Mouse (Mus musculus) frontal cortex, adult (tissue): ENCODE results near the gene Vwce.

Experiments used
- ATAC-seq: cut with Nextera tagmentation; 2 replicates; pipeline ENCODE4 v1.9.2; 2017; ENCODE audit warnings: mild to moderate bottlenecking, moderate library complexity, mixed read lengths; ENCODE audit not compliant: low TSS enrichment

Gene Vwce

DNA sequence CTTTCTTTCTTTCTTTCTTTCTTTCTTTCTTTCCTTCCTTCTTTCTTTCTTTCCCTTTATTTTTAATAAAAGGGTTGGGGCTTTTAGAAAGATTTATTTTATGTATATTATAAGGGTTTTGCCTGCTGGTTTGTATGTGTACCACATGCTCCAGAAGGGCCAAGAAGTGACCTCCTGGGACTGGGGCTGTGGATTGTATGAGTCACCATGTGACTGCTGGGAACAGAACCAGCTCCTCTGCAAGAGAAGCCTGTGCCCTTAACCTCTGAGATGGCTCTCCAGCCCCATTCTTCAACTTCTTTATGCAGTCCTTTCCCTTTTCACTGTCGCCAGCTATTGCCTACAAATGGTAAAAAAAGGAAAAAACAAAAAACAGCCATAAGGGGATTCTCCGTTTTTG, 11.6 kb downstream of the Vwce start:
- ATAC-seq, result no peak

GRCm38 (mm10) chr19:10648156-10648555, 14.1 kb downstream of the Vwce start:
- no peak for ATAC-seq

- no peak for ATAC-seq
Observed at GRCm38 (mm10) chr19:10656058-10656457, 22.0 kb downstream of the Vwce start.

GRCm38 (mm10) chr19:10657742-10658141, 23.7 kb downstream of the Vwce start:
- ATAC-seq, result no peak

- no peak for ATAC-seq
Observed at GRCm38 (mm10) chr19:10658406-10658805, 24.4 kb downstream of the Vwce start.

GRCm38 (mm10) chr19:10661373-10661772, 27.4 kb downstream of the Vwce start:
- no peak for ATAC-seq

DNA sequence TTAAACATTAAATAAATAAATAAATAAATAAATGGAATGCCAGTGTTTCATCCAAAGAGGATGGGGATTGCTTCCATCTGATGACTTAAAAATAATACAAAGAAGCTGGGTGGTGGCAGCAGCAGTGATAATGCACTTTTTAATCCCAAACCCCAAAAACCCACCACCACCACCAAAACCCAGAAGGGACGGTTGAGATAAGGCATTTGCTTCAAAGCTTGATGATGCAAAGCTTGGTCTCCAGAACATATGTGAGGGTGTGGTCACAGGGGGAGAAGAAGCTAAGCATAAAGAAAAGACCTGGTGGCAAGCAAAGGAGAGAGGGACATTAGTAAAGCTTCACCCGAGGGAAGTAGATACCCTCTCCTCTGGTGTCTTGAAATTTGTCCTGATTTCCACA, 27.9 kb downstream of the Vwce start:
- ATAC-seq, result no peak

- no peak for ATAC-seq
Observed at GRCm38 (mm10) chr19:10662665-10663064, 28.7 kb downstream of the Vwce start.

GRCm38 (mm10) chr19:10665093-10665492, 31.1 kb downstream of the Vwce start:
- ATAC-seq, result no peak

GRCm38 (mm10) chr19:10665499-10665898, 31.5 kb downstream of the Vwce start:
- peak; percentile 82 for ATAC-seq

DNA sequence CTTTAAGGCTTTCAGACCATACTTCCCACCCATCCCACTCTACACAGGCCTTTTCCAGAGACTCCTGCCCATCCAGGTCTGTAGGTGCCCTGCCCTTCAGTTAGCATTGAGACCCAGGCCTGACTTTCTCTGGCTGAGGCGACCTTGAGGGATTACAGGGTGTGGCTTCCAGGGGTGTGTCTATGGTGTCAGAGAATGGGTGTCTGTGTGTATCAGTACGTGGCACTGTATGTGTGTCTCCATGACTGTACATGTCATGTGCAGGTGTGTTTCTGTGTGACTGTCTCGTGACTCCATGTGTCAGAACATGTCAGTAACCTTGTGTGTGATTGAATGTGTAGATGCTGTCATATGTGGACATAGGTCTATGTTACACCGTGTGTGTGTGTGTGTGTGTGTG, 37.3 kb downstream of the Vwce start:
- ATAC-seq, result no peak

- ATAC-seq, result no peak
Observed at GRCm38 (mm10) chr19:10671854-10672417, 37.9 kb downstream of the Vwce start.

DNA sequence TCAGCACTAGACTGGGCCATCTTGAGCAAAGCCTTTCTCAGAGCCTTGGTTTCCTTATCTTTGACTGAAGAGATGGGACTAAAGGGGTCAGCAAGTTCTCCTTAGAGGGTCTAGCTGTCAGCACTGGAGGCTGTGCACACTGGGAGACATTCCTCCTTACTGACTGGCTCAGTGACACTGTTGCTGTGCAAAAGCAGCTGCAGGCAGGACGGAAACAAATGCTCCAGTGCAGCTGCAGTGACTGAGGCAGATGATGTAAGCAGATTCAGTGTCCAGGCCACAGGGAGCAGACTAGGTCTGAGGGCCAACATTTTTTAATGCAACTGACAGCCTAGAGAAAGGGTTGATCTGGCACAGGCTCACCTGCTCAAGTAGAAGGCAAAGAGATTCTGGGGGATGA, 39.3 kb downstream of the Vwce start:
- no peak for ATAC-seq

DNA sequence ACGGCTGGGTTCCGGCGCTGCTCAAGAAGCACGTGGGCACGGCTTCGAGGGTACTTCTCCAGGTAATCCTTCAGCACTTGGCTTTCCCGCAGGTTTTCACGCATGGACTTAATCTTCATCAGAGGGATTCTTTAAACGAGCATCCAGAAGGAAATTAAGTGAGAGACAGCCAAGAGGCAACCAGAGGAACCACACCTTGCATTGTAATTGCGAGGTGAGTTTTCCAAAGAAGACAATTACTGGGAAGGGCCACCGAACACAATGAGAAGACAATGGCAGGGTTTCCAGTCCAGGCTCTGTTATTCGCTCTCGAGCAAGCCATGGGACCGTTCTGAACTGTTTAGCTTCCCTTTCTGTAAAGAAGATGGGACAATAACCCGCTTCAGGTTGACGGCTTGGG, 42.6 kb downstream of the Vwce start:
- ATAC-seq, result no peak

GRCm38 (mm10) chr19:10677915-10678771, 44.1 kb downstream of the Vwce start, which contains the start of gene Pga5:
Pga5 (minus strand) TSS chr19:10678071.
- ATAC-seq, result 0 out of 2 replicates have a peak, but pooled peaks have one; percentile 20

DNA sequence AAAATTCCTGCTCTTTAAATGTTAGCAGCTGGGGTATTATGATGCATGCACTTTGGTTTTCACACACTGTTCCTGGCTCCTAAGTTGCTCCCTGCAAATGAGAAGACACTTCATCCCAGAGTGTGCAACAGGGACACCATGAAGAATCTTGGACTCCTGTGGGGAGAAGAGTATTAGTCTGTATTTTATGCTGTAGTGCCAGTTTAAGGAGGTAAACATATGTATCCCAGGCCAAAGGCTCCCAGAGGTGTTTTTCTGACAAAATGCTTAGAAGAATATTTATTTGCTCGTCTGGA, 44.7 kb downstream of the Vwce start:
- peak; percentile 47; the same call in 1 of the 2 replicates for ATAC-seq

- ATAC-seq, result no peak
Observed at GRCm38 (mm10) chr19:10681571-10681970, 47.6 kb downstream of the Vwce start.

GRCm38 (mm10) chr19:10685081-10685480, 51.1 kb downstream of the Vwce start:
- no peak for ATAC-seq

DNA sequence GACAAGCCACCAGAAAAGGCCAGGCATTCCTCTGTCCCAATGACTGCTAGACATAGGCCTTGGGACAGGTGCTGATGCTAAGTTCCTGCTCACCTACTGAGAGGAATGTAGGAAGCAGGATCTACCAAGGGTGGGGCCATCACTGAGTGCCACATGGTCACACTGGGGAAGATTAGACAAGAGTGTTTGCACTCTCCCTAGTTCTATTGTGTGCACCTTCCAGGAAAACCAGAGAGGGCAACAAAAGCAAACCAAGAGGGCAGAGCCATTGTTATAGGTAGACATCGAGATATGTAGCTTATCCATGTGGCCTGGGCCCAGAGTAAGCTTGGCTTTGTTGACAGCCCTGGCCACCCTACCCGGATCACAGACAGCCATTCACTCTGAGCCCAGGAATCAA, 51.7 kb downstream of the Vwce start:
- ATAC-seq, result no peak

- peak; percentile 85 for ATAC-seq
Observed at GRCm38 (mm10) chr19:10688537-10689352, 54.7 kb downstream of the Vwce start, which contains the start of gene Vps37c. Vps37c (plus strand) TSS chr19:10688735.

DNA sequence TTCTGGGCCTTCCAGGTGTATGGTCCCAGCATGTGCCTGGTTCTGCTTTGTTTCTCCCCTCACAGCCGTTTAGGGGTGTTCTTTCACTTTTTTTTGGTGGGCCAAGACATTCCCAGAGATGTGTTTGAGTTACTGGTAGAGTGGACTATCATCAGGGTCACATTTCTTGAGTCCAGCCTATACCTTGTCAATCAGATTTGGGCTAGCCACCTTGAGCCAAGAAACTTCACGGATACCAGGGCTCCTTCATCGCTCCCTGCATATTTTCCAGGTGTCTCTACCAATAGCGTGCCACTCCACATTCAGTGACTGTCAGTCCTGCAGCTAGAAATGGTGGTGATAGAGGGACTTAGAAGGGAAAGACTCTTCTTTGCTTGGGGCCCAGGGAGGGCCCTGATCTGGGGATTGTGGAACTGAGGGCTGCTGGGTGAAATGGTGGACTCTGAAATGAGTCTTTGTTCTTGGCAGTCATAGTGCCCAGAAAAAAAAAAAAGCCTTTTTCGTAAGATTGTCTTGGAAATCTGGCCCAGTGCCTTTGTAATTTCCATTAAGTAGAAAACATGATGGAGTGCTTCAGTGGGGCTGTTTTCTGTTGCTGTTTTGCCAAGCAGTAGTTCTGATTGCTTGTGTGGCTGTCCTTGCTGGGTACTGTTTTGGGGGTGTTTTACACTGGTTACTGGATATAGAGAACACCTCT, 55.6 kb downstream of the Vwce start:
- ATAC-seq, result no peak; the same call in 1 of the 2 replicates

GRCm38 (mm10) chr19:10690336-10690735, 56.3 kb downstream of the Vwce start:
- no peak for ATAC-seq
